Mouse (Mus musculus): Measurements from ENCODE around the gene Grm1. TPM values are rescaled to one million over a fixed set of nuclear protein-coding genes. Genes with fewer than 3 reads are reported as not detected.

Gene Grm1
- polyA plus RNA-seq, 1 experiment from 2014 or later: 0.03 TPM

- Histone ChIP-seq H3K27ac (no peak overlapping the region), H3K36me3 (no peaks in the 10 kb centered on the region), H3K4me1 (peaks cover 9% of the 10 kb centered on the region; the same call in 1 of the 2 replicates), H3K27me3 (0 out of 2 replicates have a peak, but pooled peaks cover 6% of the 10 kb centered on the region), H3K9me3 (no peaks in the 10 kb centered on the region), H3K9ac (0 out of 2 replicates have a peak overlapping the region, but pooled peaks have one; percentile 31), H3K4me2 (peak overlapping the region; percentile 82), H3K4me3 (peak overlapping the region; percentile 42)
- 4% methylated on average over 35 of the region's 35 CpGs for WGBS
- no peak for ATAC-seq (ENCODE audit: insufficient number of reproducible peaks, low FRiP score, low TSS enrichment, low read depth)
These were observed 393.1 kb downstream of the Grm1 start for GRCm38 (mm10) chr10:10688907-10689667.

DNA sequence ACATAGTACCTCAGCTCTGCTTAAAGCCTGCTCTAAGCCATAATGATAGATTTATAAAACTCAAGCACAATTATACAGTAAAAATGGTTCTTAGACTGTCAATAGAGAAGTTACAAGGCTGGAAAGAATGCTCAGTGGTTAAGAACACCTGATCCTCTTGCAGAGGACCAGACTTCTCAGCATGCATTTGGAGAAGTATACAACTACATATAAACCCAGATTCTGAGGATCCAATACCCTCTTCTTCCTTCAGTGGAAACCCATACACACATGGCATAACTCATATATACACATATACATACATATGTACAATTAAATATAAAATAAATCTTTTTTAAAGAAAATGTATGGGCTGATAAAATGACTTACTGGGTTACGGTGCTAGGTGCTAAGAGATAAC lies 401.1 kb downstream of the Grm1 start, which contains the start of gene Gm10944:
Gene Gm10944 (plus strand): TSS at position 301 of the 400 bp plus-strand sequence.
- H3K4me3 ChIP-seq: no peak within 1 kb of the TSS
- H3K4me2 ChIP-seq: no peak within 1 kb of the TSS
- no peak for ATAC-seq (ENCODE audit: insufficient number of reproducible peaks, low FRiP score, low TSS enrichment, low read depth)
- H3K36me3 ChIP-seq: no peaks in the 10 kb centered on the region
- no peak within 1 kb of the TSS for H3K27ac ChIP-seq
- H3K27me3 ChIP-seq: no peaks in the 10 kb centered on the region
- H3K9ac ChIP-seq: no peak within 1 kb of the TSS
- WGBS: 84% methylated on average over 1 of the region's 1 CpGs
- H3K4me1 ChIP-seq: no peaks in the 10 kb centered on the region
- no peaks in the 10 kb centered on the region for H3K9me3 ChIP-seq

- H3K9ac ChIP-seq: no peak overlapping the region
- no peaks in the 10 kb centered on the region for H3K27me3 ChIP-seq
- no peaks in the 10 kb centered on the region for H3K4me1 ChIP-seq
- no peak overlapping the region for H3K4me2 ChIP-seq
- no peaks in the 10 kb centered on the region for H3K9me3 ChIP-seq
- WGBS: 66% methylated on average over 3 of the region's 3 CpGs
- no peak for ATAC-seq (ENCODE audit: insufficient number of reproducible peaks, low FRiP score, low TSS enrichment, low read depth)
- no peak overlapping the region for H3K4me3 ChIP-seq
- H3K36me3 ChIP-seq: no peaks in the 10 kb centered on the region
- no peak overlapping the region for H3K27ac ChIP-seq
These were observed 422.2 kb downstream of the Grm1 start for GRCm38 (mm10) chr10:10659976-10660375.

DNA sequence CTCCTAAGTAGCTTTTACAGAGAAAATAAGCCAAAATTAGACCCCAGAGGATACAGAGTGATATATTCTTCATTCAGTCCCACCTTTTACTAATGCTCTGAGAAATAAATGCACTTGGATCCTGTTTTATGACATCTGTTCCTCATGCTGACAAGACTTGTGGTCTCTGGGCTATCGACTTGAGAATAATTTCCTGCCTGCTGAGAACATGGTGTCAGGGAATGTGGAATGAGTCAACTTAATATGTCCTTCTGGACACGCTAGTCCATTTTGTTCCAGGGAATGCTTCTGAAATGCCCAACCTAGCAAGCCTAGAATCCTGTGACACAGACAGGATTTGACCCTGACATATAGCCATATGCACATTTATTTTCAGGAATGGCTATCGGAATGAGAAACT lies 423.0 kb downstream of the Grm1 start:
- ATAC-seq (ENCODE audit: insufficient number of reproducible peaks, low FRiP score, low TSS enrichment, low read depth): no peak
- Histone ChIP-seq H3K4me2 (no peak overlapping the region), H3K4me1 (no peaks in the 10 kb centered on the region), H3K27me3 (no peaks in the 10 kb centered on the region), H3K9me3 (no peaks in the 10 kb centered on the region), H3K9ac (no peak overlapping the region), H3K4me3 (no peak overlapping the region), H3K36me3 (no peaks in the 10 kb centered on the region), H3K27ac (no peak overlapping the region)
- WGBS: 59% methylated on average over 3 of the region's 3 CpGs

GRCm38 (mm10) chr10:10656621-10657020 lies 425.5 kb downstream of the Grm1 start:
- no peak overlapping the region for H3K9ac ChIP-seq
- no peak for ATAC-seq (ENCODE audit: insufficient number of reproducible peaks, low FRiP score, low TSS enrichment, low read depth)

GRCm38 (mm10) chr10:10655991-10656390 lies 426.2 kb downstream of the Grm1 start:
- H3K27ac ChIP-seq: no peak overlapping the region
- no peak overlapping the region for H3K4me3 ChIP-seq
- no peak for ATAC-seq (ENCODE audit: insufficient number of reproducible peaks, low FRiP score, low TSS enrichment, low read depth)
- no peaks in the 10 kb centered on the region for H3K27me3 ChIP-seq
- no peak overlapping the region for H3K4me2 ChIP-seq
- H3K9me3 ChIP-seq: no peaks in the 10 kb centered on the region
- H3K9ac ChIP-seq: no peak overlapping the region
- no peaks in the 10 kb centered on the region for H3K36me3 ChIP-seq
- H3K4me1 ChIP-seq: no peaks in the 10 kb centered on the region

More at GRCm38 (mm10) chr10:10656621-10657020, 425.5 kb downstream of the Grm1 start:
- Histone ChIP-seq H3K9me3 (no peaks in the 10 kb centered on the region), H3K27me3 (no peaks in the 10 kb centered on the region), H3K4me3 (no peak overlapping the region), H3K36me3 (no peaks in the 10 kb centered on the region), H3K27ac (no peak overlapping the region), H3K4me2 (no peak overlapping the region), H3K4me1 (no peaks in the 10 kb centered on the region)
- WGBS: 82% methylated on average over 4 of the region's 4 CpGs

Other genes starting within 250 kb of the Grm1 start
- 15.5 and 17.2 TPM in 2 replicates for gene Shprh, start 67.1 kb upstream of the Grm1 start, polyA plus RNA-seq (2015; fragmentation: Nextera tagmentation; extraction: Ambion mirVana)
- 31.4 and 32.1 TPM in 2 replicates for gene Fbxo30, start 199.0 kb upstream of the Grm1 start, polyA plus RNA-seq (2015; fragmentation: Nextera tagmentation; extraction: Ambion mirVana)